Mouse (Mus musculus) midbrain, embryonic 10.5 days (tissue): Measurements from ENCODE around the gene Sall1. TPM values are rescaled to one million over a fixed set of nuclear protein-coding genes. Genes with fewer than 3 reads are reported as not detected.

Experiments used
- DNase-seq: peaks from one replicate; pipeline ENCODE4 v3.0.0-alpha.2; 2017; ENCODE audit warnings: low spot score
- H3K27ac ChIP-seq: fragments of 300-500 bp; sonication (generic); replicated peaks from 2 replicates; pipeline ENCODE4 v1.5.1; 2016; ENCODE audit warnings: mild to moderate bottlenecking
- H3K27me3 ChIP-seq: fragments of 300-500 bp; sonication (generic); 2 replicates; pipeline ENCODE4 v1.6.1; 2016; ENCODE audit warnings: low read depth, mild to moderate bottlenecking; ENCODE audit not compliant: poor library complexity, severe bottlenecking
- H3K36me3 ChIP-seq: fragments of 300-500 bp; sonication (generic); 2 replicates; pipeline ENCODE4 v1.6.1; 2016; ENCODE audit warnings: mild to moderate bottlenecking, moderate library complexity
- H3K4me1 ChIP-seq: fragments of 300-500 bp; sonication (generic); 2 replicates; pipeline ENCODE4 v1.6.1; 2016
- H3K4me3 ChIP-seq: fragments of 300-500 bp; sonication (generic); 2 replicates; pipeline ENCODE4 v1.5.1; 2016; ENCODE audit warnings: mild to moderate bottlenecking, moderate library complexity
- H3K9me3 ChIP-seq: fragments of 300-500 bp; sonication (generic); replicated peaks from 2 replicates; pipeline ENCODE4 v1.6.1; 2016; ENCODE audit warnings: mild to moderate bottlenecking
- WGBS: fragments of 180-500 bp; shearing (Covaris S2); methylation state at CpG from one replicate; pipeline ENCODE4 v1.1.7; 2016; 5-methylcytosine and 5-hydroxymethylcytosine counted together
- polyA plus RNA-seq: library from polyadenylated mRNA; unstranded; fragments of >200 nt; fragmentation: Nextera tagmentation; extraction: Ambion mirVana; gene quantifications from 2 replicates; pipeline ENCODE4 v1.2.1, GENCODE M21; 2016

Gene Sall1
- polyA plus RNA-seq, 1 experiment from 2014 or later, result 15.3 TPM

DNA sequence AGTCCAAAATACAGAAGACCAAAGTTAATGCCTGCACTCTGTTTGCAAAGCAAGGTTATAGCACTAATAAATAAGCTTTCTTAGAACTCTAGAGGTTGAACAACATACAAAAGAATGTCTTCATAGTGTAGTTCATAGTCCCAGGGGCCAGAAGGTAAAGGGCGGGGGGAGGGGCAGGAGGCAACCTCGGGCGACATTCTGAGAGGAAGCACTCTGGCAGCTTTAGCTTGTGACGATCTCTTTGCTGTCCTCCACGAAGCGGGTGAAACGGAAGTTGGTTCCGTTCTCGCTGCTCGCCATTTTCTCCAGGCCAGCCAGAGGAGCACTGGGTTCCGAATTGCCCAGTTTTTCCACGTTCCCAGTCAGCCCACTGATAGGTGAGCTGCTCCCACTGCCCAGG, 15.8 kb downstream of the Sall1 start:
- WGBS, result 65% methylated on average over 12 of the region's 12 CpGs
- H3K9me3 ChIP-seq, result no peaks in the 10 kb centered on the region
- H3K36me3 ChIP-seq, result peaks cover 58% of the 10 kb centered on the region
- H3K4me3 ChIP-seq, result no peak overlapping the region
- H3K27ac ChIP-seq, result no peak overlapping the region
- peaks cover 23% of the 10 kb centered on the region for H3K27me3 ChIP-seq
- peaks cover 82% of the 10 kb centered on the region for H3K4me1 ChIP-seq
- DNase-seq, result no peak

GRCm38 (mm10) chr8:89026139-89026520, 17.8 kb downstream of the Sall1 start:
- Histone ChIP-seq H3K36me3 (peaks cover 38% of the 10 kb centered on the region), H3K4me3 (peak overlapping the region; percentile 54), H3K4me1 (peaks cover 78% of the 10 kb centered on the region), H3K27ac (peak overlapping the region; percentile 83), H3K9me3 (no peaks in the 10 kb centered on the region), H3K27me3 (peaks cover 20% of the 10 kb centered on the region)
- WGBS, result 3% methylated on average over 13 of the region's 13 CpGs
- no peak for DNase-seq

GRCm38 (mm10) chr8:89025281-89026138, 18.5 kb downstream of the Sall1 start:
- Histone ChIP-seq H3K4me1 (peaks cover 79% of the 10 kb centered on the region), H3K4me3 (peak overlapping the region; percentile 54), H3K27ac (peak overlapping the region; percentile 83), H3K9me3 (no peaks in the 10 kb centered on the region), H3K36me3 (peaks cover 32% of the 10 kb centered on the region), H3K27me3 (peaks cover 20% of the 10 kb centered on the region)
- DNase-seq, result peak; percentile 79
- WGBS, result 3% methylated on average over 55 of the region's 55 CpGs

GRCm38 (mm10) chr8:89024796-89025195, 19.2 kb downstream of the Sall1 start:
- no peak for DNase-seq
- Histone ChIP-seq H3K36me3 (peaks cover 25% of the 10 kb centered on the region), H3K27me3 (peaks cover 19% of the 10 kb centered on the region), H3K4me3 (0 out of 2 replicates have a peak overlapping the region, but pooled peaks have one; percentile 11), H3K4me1 (peaks cover 73% of the 10 kb centered on the region), H3K9me3 (no peaks in the 10 kb centered on the region), H3K27ac (0 out of 2 replicates have a peak overlapping the region, but pooled peaks have one; percentile 18)
- WGBS, result 10% methylated on average over 6 of the region's 6 CpGs

GRCm38 (mm10) chr8:89021139-89021538, 22.8 kb downstream of the Sall1 start:
- no peaks in the 10 kb centered on the region for H3K9me3 ChIP-seq
- no peak overlapping the region; the same call in 1 of the 2 replicates for H3K27ac ChIP-seq
- no peak overlapping the region for H3K4me3 ChIP-seq
- peaks cover 42% of the 10 kb centered on the region for H3K4me1 ChIP-seq
- DNase-seq, result peak; percentile 14
- H3K27me3 ChIP-seq, result peaks cover 14% of the 10 kb centered on the region
- H3K36me3 ChIP-seq, result no peaks in the 10 kb centered on the region
- 11% methylated on average over 5 of the region's 5 CpGs for WGBS

DNA sequence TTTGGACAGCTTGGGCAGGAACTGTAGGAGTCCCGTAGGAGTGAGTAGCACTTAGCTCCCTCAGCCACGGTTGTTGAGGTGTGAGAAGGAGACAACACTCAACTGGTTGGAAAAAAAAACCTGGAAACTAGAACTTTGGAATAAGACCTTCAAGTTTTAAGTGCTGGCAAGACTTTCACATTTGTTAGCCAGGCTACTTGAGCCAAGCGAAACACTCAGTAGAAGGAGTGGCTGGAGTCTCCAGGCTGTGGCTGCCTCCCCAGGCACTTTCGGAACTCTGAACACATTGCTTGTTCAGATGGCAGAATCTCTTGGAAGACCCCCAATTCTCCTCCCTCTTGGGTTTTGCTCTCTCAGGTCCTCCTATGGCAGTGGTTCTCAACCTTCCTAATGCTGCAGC, 26.1 kb downstream of the Sall1 start:
- WGBS, result 86% methylated on average over 4 of the region's 4 CpGs
- H3K4me3 ChIP-seq, result no peak overlapping the region
- H3K4me1 ChIP-seq, result peaks cover 18% of the 10 kb centered on the region
- no peaks in the 10 kb centered on the region for H3K9me3 ChIP-seq
- no peak overlapping the region for H3K27ac ChIP-seq
- no peaks in the 10 kb centered on the region; the same call in 1 of the 2 replicates for H3K27me3 ChIP-seq
- no peak for DNase-seq
- no peaks in the 10 kb centered on the region for H3K36me3 ChIP-seq

GRCm38 (mm10) chr8:89016465-89017070, 27.4 kb downstream of the Sall1 start:
- H3K4me3 ChIP-seq, result no peak overlapping the region
- H3K4me1 ChIP-seq, result peaks cover 26% of the 10 kb centered on the region
- H3K27me3 ChIP-seq, result no peaks in the 10 kb centered on the region
- no peak for DNase-seq
- H3K9me3 ChIP-seq, result no peaks in the 10 kb centered on the region
- no peaks in the 10 kb centered on the region for H3K36me3 ChIP-seq
- 93% methylated on average over 7 of the region's 7 CpGs for WGBS
- H3K27ac ChIP-seq, result no peak overlapping the region

DNA sequence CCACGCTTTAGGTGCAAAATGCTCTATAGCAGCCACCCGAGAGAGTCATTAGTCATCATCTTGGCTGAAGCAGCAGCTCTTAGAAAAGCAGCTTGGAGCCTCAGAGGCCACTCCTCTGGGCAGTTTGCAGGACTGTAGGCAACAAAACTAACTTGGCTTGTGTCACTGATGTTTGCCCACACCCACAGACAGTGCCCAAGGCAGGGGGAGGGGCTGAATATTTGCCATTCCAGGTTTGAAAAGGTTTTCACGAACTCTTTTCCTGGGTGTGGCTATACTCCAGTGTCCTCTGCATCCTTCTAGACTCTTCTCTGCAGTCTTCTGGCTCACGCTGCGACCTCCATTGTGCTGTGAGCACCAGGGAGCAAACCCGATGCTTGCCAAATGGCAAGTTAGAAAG, 28.4 kb downstream of the Sall1 start:
- Histone ChIP-seq H3K27ac (no peak overlapping the region), H3K36me3 (no peaks in the 10 kb centered on the region), H3K27me3 (peaks cover 6% of the 10 kb centered on the region; the same call in 1 of the 2 replicates), H3K4me3 (no peak overlapping the region), H3K4me1 (peaks cover 15% of the 10 kb centered on the region), H3K9me3 (no peaks in the 10 kb centered on the region)
- no peak for DNase-seq
- WGBS, result 81% methylated on average over 6 of the region's 6 CpGs

- Histone ChIP-seq H3K9me3 (no peaks in the 10 kb centered on the region), H3K27me3 (peaks cover 17% of the 10 kb centered on the region), H3K27ac (no peak overlapping the region), H3K4me3 (no peak overlapping the region), H3K4me1 (peaks cover 29% of the 10 kb centered on the region), H3K36me3 (no peaks in the 10 kb centered on the region)
- WGBS, result 88% methylated on average over 6 of the region's 6 CpGs
- no peak for DNase-seq
Measured at GRCm38 (mm10) chr8:89012853-89013534, 31.0 kb downstream of the Sall1 start.

- Histone ChIP-seq H3K27me3 (peaks cover 25% of the 10 kb centered on the region), H3K27ac (peak overlapping the region; percentile 28; the same call in 1 of the 2 replicates), H3K36me3 (no peaks in the 10 kb centered on the region), H3K4me1 (peaks cover 38% of the 10 kb centered on the region), H3K4me3 (no peak overlapping the region), H3K9me3 (no peaks in the 10 kb centered on the region)
- DNase-seq, result peak; percentile 10
- 21% methylated on average over 12 of the region's 12 CpGs for WGBS
Measured at GRCm38 (mm10) chr8:89012024-89012712, 31.8 kb downstream of the Sall1 start.

DNA sequence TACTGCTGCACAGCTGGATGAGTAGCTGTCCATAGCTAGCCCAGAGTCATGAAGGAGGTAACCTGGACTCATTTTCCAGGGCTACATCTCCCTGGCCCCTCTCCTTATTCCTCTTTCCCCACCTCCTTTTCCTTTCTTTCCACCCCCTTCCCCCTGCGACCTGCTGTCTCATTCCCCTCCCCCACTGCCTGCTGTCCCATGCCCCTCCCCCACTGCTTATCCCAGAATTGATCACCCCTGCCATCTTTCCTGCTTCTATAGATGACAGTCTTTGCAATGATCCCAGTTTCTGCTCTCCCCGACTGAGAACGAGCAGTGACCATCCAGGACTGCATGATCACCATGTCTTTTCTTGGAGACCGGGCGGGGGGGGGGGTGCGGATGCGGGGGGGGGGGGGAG, 35.2 kb downstream of the Sall1 start:
- peak overlapping the region; percentile 88 for H3K27ac ChIP-seq
- H3K9me3 ChIP-seq, result no peaks in the 10 kb centered on the region
- no peaks in the 10 kb centered on the region for H3K36me3 ChIP-seq
- no peak overlapping the region for H3K4me3 ChIP-seq
- H3K4me1 ChIP-seq, result peaks cover 62% of the 10 kb centered on the region
- WGBS, result 18% methylated on average over 5 of the region's 7 CpGs
- peaks cover 44% of the 10 kb centered on the region for H3K27me3 ChIP-seq
- no peak for DNase-seq

DNA sequence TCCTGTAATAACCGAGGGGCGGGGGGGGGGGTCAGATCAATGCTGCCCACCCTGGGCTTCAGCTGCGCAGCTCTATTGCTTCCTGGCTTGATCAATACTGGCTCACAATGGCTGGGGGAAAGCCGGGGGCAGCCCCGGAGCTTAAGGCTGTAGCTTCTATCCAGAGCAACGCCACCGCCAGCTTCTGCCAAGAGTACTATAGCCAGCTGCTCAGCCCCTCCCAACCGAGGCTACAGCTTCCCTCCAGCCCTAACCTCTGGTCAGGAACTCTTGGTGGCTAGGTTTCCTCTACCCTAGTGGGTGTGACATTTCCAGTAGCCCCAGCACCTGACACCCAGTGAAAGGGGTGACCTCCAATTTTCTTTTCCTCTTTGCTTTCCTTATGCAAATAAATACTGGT, 36.8 kb downstream of the Sall1 start:
- peaks cover 62% of the 10 kb centered on the region for H3K4me1 ChIP-seq
- peak overlapping the region; percentile 88 for H3K27ac ChIP-seq

More for the DNA sequence above, 36.8 kb downstream of the Sall1 start:
- Histone ChIP-seq H3K27me3 (peaks cover 57% of the 10 kb centered on the region), H3K36me3 (no peaks in the 10 kb centered on the region), H3K4me3 (peak overlapping the region; percentile 57), H3K9me3 (no peaks in the 10 kb centered on the region)
- WGBS, result under 1% methylated on average over 8 of the region's 8 CpGs
- peak; percentile 74 for DNase-seq
